Mouse (Mus musculus) hindbrain, embryonic 12.5 days (tissue): ENCODE measurements around the gene Snx15. TPM values are rescaled to one million over a fixed set of nuclear protein-coding genes. Genes with fewer than 3 reads are reported as not detected.
A peak's percentile ranks its signal among the peaks of the same experiment; 100 is the strongest.

ENCODE experiments used
- ATAC-seq: fragments of 200-750 bp; cut with Nextera tagmentation; 2 replicates; pipeline ENCODE4 v1.8.0; 2017; ENCODE audit warnings: moderate TSS enrichment; ENCODE audit not compliant: low FRiP score
- H3K27ac ChIP-seq: fragments of 300-500 bp; sonication (generic); 2 replicates; pipeline ENCODE4 v1.5.1; 2016; ENCODE audit warnings: mild to moderate bottlenecking
- H3K27me3 ChIP-seq: fragments of 300-500 bp; sonication (generic); 2 replicates; pipeline ENCODE4 v1.6.1; 2016; ENCODE audit warnings: mild to moderate bottlenecking
- H3K36me3 ChIP-seq: fragments of 300-500 bp; sonication (generic); 2 replicates; pipeline ENCODE4 v1.6.1; 2016; ENCODE audit warnings: mild to moderate bottlenecking
- H3K4me1 ChIP-seq: fragments of 300-500 bp; sonication (generic); 2 replicates; pipeline ENCODE4 v1.6.1; 2016
- H3K4me2 ChIP-seq: fragments of 300-500 bp; sonication (generic); replicated peaks from 2 replicates; pipeline ENCODE4 v1.6.1; 2016; ENCODE audit warnings: mild to moderate bottlenecking
- H3K4me3 ChIP-seq: fragments of 300-500 bp; sonication (generic); 2 replicates; pipeline ENCODE4 v1.5.1; 2016; ENCODE audit warnings: mild to moderate bottlenecking
- H3K9ac ChIP-seq: fragments of 300-500 bp; sonication (generic); 2 replicates; pipeline ENCODE4 v1.6.1; 2016; ENCODE audit warnings: mild to moderate bottlenecking, moderate library complexity
- H3K9me3 ChIP-seq: fragments of 300-500 bp; sonication (generic); replicated peaks from 2 replicates; pipeline ENCODE4 v1.6.1; 2016; ENCODE audit warnings: mild to moderate bottlenecking
- WGBS: fragments of 180-500 bp; shearing (Covaris S2); methylation state at CpG from one replicate; pipeline ENCODE4 v1.1.7; 2016; 5-methylcytosine and 5-hydroxymethylcytosine counted together
- polyA plus RNA-seq: library from polyadenylated mRNA; unstranded; fragments of >200 nt; fragmentation: Nextera tagmentation; extraction: Ambion mirVana; gene quantifications from 2 replicates; pipeline ENCODE4 v1.2.1, GENCODE M21; 2016

Gene Snx15
- 33.2 and 33.4 TPM in 2 replicates for polyA plus RNA-seq

DNA sequence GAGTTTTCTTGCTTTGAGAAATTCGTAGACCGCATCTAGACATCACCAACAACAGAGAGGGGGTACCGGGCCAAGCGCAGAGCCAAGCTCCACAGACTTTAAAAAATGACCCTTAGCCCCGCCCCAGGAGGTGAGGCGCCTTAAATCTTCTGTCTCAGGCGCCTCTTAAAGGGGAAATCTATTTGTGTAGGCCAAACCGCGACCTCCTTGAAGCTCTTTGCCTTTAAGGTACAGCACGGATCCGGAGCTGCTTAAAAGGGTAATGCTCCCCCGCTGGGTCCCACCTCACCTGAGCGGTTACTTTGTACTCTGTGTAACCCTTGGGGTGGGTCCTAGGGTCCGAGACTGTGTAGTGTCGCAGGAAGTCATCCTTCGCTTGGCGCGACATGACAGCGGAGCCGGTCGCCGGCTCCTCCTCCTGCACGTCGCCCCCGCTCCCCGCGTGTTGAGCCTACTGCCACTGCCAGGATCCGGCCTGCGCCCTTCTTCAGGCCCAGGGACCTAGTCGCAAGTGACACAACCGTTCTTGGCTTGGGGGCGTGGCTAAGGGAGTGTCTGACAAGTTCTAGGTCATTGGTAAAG, at the start of gene Snx15:
Gene Snx15, minus strand, starts transcription at position 545 of the 582 bp plus-strand sequence.
- Histone ChIP-seq H3K4me1 (peaks cover 4% of the 10 kb centered on the region; the same call in 1 of the 2 replicates), H3K27ac (peak within 1 kb of the TSS; percentile 82), H3K9ac (peak within 1 kb of the TSS; percentile 58), H3K4me3 (peak within 1 kb of the TSS; percentile 45), H3K9me3 (no peaks in the 10 kb centered on the region), H3K4me2 (peak within 1 kb of the TSS; percentile 52), H3K36me3 (no peaks in the 10 kb centered on the region), H3K27me3 (no peaks in the 10 kb centered on the region)
- WGBS, result under 1% methylated on average over 32 of the region's 32 CpGs
- peak; percentile 93 for ATAC-seq

DNA sequence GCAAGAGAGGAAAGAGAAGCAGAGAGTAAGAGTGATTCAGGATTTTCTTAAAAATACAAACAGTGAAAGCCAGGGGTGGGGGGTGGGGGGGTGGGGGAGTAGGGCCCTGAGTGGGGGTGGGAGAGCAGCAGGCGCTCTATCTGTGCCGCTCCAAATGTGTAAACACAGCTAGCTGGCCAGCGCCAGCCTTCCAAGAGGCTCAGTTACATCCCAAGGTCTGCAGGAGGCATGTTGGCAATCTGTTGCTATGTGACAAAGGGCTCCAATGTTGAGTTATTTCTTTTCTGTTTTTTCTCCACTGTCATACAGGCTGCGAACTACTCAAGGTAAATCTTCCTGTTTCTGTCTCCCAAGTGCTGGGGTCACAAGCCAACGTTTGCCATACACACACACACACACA, 46.7 kb upstream of the Snx15 start:
- Histone ChIP-seq H3K9me3 (no peaks in the 10 kb centered on the region), H3K27ac (no peak overlapping the region), H3K4me3 (no peak overlapping the region), H3K4me2 (no peak overlapping the region), H3K27me3 (no peaks in the 10 kb centered on the region), H3K4me1 (peaks cover 2% of the 10 kb centered on the region; the same call in 1 of the 2 replicates), H3K9ac (no peak overlapping the region), H3K36me3 (no peaks in the 10 kb centered on the region)
- 35% methylated on average over 5 of the region's 5 CpGs for WGBS
- ATAC-seq, result no peak

DNA sequence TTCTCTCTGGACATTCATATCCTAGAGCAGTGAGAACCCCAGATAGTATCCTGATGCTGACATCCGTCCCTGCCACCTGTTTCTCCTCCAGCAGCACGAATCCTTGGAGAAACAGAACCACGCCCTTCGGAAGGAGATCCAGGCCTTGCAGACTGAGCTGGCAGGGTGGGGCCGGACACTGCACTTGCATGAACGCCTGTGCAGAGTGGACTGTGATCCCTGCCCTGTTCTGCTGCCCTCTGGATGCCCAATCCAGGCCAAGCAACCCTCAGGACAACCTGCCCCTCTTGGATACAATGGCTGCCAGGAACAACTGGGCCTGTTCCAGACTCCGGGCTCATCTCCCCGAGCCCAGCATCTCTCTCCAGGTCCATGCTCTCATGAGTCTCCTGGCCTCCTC, 43.1 kb upstream of the Snx15 start:
- H3K9ac ChIP-seq, result no peak overlapping the region
- no peak for ATAC-seq
- no peaks in the 10 kb centered on the region for H3K27me3 ChIP-seq
- H3K4me2 ChIP-seq, result no peak overlapping the region
- H3K9me3 ChIP-seq, result no peaks in the 10 kb centered on the region
- H3K36me3 ChIP-seq, result no peaks in the 10 kb centered on the region
- no peak overlapping the region for H3K4me3 ChIP-seq
- 89% methylated on average over 8 of the region's 8 CpGs for WGBS
- peaks cover 2% of the 10 kb centered on the region; the same call in 1 of the 2 replicates for H3K4me1 ChIP-seq
- no peak overlapping the region for H3K27ac ChIP-seq

DNA sequence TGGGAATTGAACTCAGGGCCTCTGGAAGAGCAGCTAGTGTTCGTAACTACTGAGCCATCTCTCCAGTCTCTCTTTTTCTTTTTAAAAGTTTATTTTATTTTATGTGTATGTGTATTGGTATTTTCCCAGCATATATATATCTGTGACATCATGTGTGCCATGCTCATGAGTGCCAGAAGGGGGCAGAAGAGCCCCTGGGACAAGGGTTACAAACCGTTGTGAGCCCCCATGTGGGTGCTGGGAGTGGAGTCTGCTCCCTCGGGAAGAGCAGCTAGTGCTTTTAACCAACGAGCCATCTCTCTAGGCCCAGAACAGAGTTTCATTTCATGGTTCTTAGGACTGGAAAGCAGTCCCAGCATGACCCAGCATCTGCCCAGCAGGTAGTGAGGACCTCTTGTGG, 38.6 kb upstream of the Snx15 start:
- Histone ChIP-seq H3K36me3 (no peaks in the 10 kb centered on the region), H3K9ac (no peak overlapping the region), H3K27me3 (no peaks in the 10 kb centered on the region), H3K27ac (no peak overlapping the region), H3K4me2 (no peak overlapping the region), H3K4me1 (no peaks in the 10 kb centered on the region), H3K4me3 (no peak overlapping the region), H3K9me3 (no peaks in the 10 kb centered on the region)
- ATAC-seq, result no peak
- WGBS, result 71% methylated on average over 4 of the region's 4 CpGs

DNA sequence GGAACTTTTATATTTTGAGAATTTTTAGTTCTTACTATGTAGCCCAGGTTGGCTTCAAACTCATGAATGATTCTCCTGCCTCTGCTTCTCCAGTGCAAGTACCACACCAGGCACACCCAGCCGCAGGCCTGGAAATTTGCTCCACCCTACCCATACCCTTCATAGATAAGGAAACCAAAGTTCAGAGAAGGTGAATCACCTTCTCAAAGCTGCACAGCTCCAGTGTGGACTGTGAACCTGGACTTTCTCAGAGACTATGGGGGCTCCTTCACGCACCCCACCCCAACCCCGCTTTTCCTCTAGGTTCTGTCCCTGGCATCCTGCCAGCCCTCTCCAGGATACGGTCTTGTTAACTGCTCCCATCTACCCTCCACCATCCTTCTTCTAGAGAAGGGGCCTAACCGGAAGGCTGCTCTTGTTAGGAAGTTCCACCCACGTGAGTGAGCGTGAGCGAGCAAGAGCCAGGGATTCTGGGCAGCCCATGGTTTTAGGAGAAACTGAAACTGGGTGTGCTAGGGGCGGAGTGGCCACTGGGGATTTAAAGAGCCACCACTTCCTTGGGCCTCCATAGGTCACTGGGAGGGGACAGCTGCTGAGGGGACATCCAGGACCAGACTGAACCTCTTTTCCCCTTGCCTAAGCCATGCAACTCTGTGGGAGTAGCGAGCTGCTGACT, 35.9 kb upstream of the Snx15 start:
- no peak for ATAC-seq
- Histone ChIP-seq H3K36me3 (no peaks in the 10 kb centered on the region), H3K4me3 (no peak overlapping the region), H3K9ac (no peak overlapping the region), H3K4me2 (no peak overlapping the region), H3K27me3 (no peaks in the 10 kb centered on the region), H3K9me3 (no peaks in the 10 kb centered on the region), H3K27ac (no peak overlapping the region), H3K4me1 (no peaks in the 10 kb centered on the region)
- WGBS, result 74% methylated on average over 10 of the region's 10 CpGs

DNA sequence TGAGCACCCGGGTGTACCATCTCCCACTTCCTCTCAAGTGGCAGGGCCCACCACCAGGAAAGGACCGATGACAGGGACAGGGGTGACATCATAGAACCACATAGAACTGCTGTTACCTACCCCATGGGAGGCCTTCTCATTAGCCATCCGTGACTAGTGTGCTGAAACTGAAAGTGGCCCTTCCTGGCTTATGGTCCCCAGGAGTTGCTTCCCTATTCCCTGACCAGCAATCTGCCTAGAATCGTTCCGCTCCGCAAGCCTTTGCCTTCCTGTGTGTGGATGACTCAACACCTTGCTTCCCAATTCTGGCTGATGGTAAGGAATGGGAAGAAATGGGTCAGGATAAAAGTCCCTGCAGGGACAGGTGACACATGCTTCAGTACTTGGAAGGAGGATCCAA, 29.1 kb upstream of the Snx15 start:
- WGBS, result 68% methylated on average over 6 of the region's 6 CpGs
- H3K4me2 ChIP-seq, result no peak overlapping the region
- H3K4me3 ChIP-seq, result no peak overlapping the region
- no peaks in the 10 kb centered on the region for H3K36me3 ChIP-seq
- no peak for ATAC-seq
- no peaks in the 10 kb centered on the region for H3K4me1 ChIP-seq
- no peaks in the 10 kb centered on the region for H3K27me3 ChIP-seq
- no peak overlapping the region for H3K9ac ChIP-seq
- no peaks in the 10 kb centered on the region for H3K9me3 ChIP-seq
- H3K27ac ChIP-seq, result no peak overlapping the region

DNA sequence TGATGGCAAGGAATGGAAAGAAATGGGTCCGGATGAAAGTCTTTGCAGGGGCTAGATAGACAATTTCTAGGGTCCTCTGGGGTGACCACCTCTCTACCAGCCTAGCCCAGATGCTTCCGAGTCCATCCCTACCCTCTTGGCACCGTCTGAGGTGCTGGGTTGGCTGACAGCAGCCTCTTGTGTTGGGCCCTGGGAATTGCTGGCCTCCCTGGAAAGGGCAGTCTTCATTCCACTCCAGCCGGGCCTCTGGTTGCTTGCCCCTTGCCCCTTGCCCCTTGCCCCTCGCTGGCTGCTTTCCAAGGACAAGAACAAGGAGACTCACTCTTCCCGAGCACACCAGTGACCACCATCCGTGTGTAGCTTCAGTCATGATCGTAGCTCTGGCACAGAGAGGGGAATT, 28.3 kb upstream of the Snx15 start:
- no peak for ATAC-seq
- Histone ChIP-seq H3K27me3 (no peaks in the 10 kb centered on the region), H3K27ac (no peak overlapping the region), H3K36me3 (no peaks in the 10 kb centered on the region), H3K9ac (no peak overlapping the region), H3K4me1 (no peaks in the 10 kb centered on the region), H3K9me3 (no peaks in the 10 kb centered on the region), H3K4me3 (no peak overlapping the region), H3K4me2 (no peak overlapping the region)
- WGBS, result 69% methylated on average over 8 of the region's 8 CpGs

DNA sequence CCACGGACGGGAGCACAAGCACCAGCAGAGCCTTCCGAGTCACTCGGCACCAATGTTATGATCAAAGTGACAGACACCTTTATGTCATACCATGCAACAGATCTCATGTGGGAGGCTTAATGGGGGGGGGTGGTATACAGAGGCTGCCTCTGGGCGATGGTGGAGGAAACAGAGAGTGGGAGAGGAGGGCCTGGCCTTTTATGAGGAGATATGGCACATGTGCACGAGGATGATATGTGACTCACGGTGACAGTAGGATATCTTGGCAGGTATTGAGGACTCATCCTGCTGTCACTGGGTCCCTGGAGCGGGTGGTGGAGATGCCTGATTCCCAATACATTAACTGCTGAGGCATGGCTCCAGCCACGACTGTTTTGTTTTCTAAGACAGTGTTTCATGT, 27.1 kb upstream of the Snx15 start:
- WGBS, result 84% methylated on average over 9 of the region's 9 CpGs

DNA sequence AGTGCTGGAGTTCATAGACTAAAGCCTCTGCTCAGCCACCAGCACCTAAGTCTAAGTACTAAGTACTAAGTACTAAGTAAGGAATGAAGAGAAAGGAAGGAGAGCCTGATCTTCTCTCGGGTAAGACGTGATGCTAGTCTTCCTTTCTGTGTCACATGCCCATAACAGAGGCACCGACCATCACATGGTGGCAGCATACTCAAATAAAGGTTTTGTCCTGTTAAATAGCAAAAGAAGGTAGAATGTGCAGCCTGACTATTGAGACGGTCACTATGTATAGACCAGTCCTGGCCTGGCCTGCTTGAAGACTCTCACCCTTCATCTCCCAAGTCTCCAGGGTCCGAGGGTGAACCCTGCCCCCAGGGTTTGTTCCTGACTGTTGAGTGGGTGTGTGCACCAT, 16.7 kb upstream of the Snx15 start:
- Histone ChIP-seq H3K27ac (no peak overlapping the region), H3K4me2 (no peak overlapping the region)

More for the DNA sequence above, 27.1 kb upstream of the Snx15 start:
- H3K9me3 ChIP-seq, result no peaks in the 10 kb centered on the region
- no peak overlapping the region for H3K4me2 ChIP-seq
- no peaks in the 10 kb centered on the region for H3K36me3 ChIP-seq
- no peak for ATAC-seq
- H3K4me1 ChIP-seq, result no peaks in the 10 kb centered on the region
- no peak overlapping the region for H3K9ac ChIP-seq
- no peak overlapping the region for H3K4me3 ChIP-seq
- no peaks in the 10 kb centered on the region for H3K27me3 ChIP-seq
- no peak overlapping the region for H3K27ac ChIP-seq

DNA sequence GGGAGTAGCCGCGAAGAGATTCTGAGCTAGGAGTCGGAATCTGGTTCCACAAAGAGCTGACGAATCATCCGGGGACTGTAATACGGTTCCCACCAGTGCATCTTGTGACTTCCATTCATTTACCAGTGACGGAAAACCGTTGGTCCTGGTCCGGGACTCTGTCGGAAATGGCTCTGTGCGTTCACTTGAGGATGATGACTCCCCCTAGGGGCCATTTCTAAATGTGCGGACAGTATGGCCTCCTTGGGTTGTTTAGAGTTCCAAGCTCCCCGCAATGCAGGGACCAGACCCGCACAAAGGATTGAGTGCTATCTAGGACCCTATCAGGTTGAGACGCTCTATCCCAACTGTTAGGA, 13.3 kb upstream of the Snx15 start, which contains the start of gene Arl2:
Gene Arl2, minus strand, starts transcription at position 155 of the 356 bp plus-strand sequence.
- peak; percentile 86 for ATAC-seq
- Histone ChIP-seq H3K9ac (peak within 1 kb of the TSS; percentile 85), H3K36me3 (peaks cover 15% of the 10 kb centered on the region), H3K9me3 (no peaks in the 10 kb centered on the region), H3K4me3 (peak within 1 kb of the TSS; percentile 68), H3K4me1 (peaks cover 10% of the 10 kb centered on the region), H3K4me2 (peak within 1 kb of the TSS; percentile 72), H3K27ac (peak within 1 kb of the TSS; percentile 99), H3K27me3 (no peaks in the 10 kb centered on the region)
- under 1% methylated on average over 15 of the region's 15 CpGs for WGBS

More for the DNA sequence above, 16.7 kb upstream of the Snx15 start:
- no peak overlapping the region for H3K9ac ChIP-seq
- H3K36me3 ChIP-seq, result no peaks in the 10 kb centered on the region
- H3K4me3 ChIP-seq, result no peak overlapping the region
- H3K4me1 ChIP-seq, result peaks cover 6% of the 10 kb centered on the region
- H3K27me3 ChIP-seq, result no peaks in the 10 kb centered on the region
- no peak for ATAC-seq
- no peaks in the 10 kb centered on the region for H3K9me3 ChIP-seq
- 82% methylated on average over 5 of the region's 5 CpGs for WGBS

DNA sequence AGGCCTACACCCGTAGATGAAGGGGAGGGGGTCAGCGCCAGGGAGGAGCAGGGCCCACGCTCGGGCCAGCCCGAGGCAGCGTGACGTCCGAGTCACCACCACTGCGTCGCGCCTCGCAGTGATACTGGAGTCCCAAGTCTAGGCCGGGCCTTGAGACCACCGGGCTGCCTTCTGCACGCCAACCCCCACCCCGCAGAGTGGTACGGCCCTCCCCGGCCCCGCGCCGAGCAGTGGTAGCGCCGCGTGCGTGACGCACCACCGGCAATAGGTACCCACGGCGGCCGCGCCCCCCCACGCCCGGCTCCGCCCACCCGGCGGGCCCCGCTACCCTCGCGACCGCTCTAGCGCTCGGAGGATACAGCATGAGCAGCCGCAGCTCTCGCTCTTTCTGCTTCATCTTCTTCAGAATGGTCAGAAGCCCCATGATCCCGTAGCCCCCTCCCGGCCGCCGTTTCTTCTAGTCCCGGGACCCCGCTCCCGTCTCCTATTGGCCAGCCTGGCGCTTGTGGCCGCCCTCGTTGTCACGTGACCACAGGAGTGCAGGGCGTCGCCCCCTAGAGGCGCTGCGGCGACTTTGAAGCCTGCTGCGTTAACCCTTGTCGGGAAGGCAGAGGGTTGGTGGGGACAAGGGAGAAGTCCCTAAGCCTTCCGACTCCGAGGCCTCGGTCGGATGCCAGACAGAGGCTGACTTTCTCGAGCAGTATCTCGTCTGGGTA, 12.7 kb upstream of the Snx15 start, which contains the start of gene Batf2:
Gene Batf2, plus strand, starts transcription at position 306 of the 716 bp plus-strand sequence.
- Histone ChIP-seq H3K4me2 (peak within 1 kb of the TSS; percentile 72), H3K27me3 (no peaks in the 10 kb centered on the region), H3K27ac (peak within 1 kb of the TSS; percentile 99), H3K36me3 (peaks cover 20% of the 10 kb centered on the region), H3K9me3 (no peaks in the 10 kb centered on the region), H3K4me3 (peak within 1 kb of the TSS; percentile 68), H3K4me1 (peaks cover 10% of the 10 kb centered on the region), H3K9ac (peak within 1 kb of the TSS; percentile 85)
- peak; percentile 95 for ATAC-seq
- WGBS, result under 1% methylated on average over 63 of the region's 68 CpGs

DNA sequence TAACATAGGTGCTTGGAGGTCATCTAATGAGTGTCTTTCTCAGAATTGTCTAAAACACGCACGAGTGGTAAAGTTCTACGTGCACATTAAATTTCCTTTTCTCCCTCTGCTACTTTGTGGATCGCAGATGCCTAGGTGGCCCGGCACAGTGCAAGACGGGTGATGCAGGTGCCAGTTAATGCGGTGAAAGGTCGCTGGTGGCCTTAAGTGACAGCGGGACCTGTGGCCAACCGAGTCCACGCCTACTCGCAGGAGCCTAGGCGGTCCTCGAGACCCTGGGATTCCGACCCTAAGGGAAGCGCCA, 12.2 kb upstream of the Snx15 start:
- H3K4me2 ChIP-seq, result peak overlapping the region; percentile 72
- ATAC-seq, result no peak
- no peaks in the 10 kb centered on the region for H3K27me3 ChIP-seq
- H3K9ac ChIP-seq, result peak overlapping the region; percentile 85
- peak overlapping the region; percentile 68 for H3K4me3 ChIP-seq
- H3K36me3 ChIP-seq, result peaks cover 25% of the 10 kb centered on the region
- H3K27ac ChIP-seq, result peak overlapping the region; percentile 99
- H3K9me3 ChIP-seq, result no peaks in the 10 kb centered on the region
- 9% methylated on average over 16 of the region's 16 CpGs for WGBS
- peaks cover 10% of the 10 kb centered on the region for H3K4me1 ChIP-seq
